Mouse (Mus musculus) CD4-positive helper T cell, adult 2 months (primary cell): ENCODE data around the gene Nme8.
A peak's percentile ranks its signal among the peaks of the same experiment; 100 is the strongest.

Source experiments
- DNase-seq: peaks from one replicate; pipeline ENCODE4 v3.0.0-alpha.2; 2012; ENCODE audit warnings: low read depth, missing footprints, low spot score

Gene Nme8

GRCm38 (mm10) chr13:19697790-19698189 lies at the start of gene Nme8:
Gene Nme8, minus strand, starts transcription at chr13:19697794.
- no peak for DNase-seq

GRCm38 (mm10) chr13:19745741-19746140 lies 48.1 kb upstream of the Nme8 start:
- DNase-seq, result no peak

- DNase-seq, result no peak
These were observed 46.9 kb upstream of the Nme8 start for GRCm38 (mm10) chr13:19744536-19744935.

- no peak for DNase-seq
These were observed 37.0 kb upstream of the Nme8 start for GRCm38 (mm10) chr13:19734597-19734996.

GRCm38 (mm10) chr13:19730826-19731225 lies 33.2 kb upstream of the Nme8 start:
- no peak for DNase-seq

- DNase-seq, result no peak
These were observed 21.4 kb upstream of the Nme8 start for GRCm38 (mm10) chr13:19718954-19719353.

GRCm38 (mm10) chr13:19717201-19717600 lies 19.6 kb upstream of the Nme8 start:
- DNase-seq, result no peak

GRCm38 (mm10) chr13:19703806-19704205 lies 6.2 kb upstream of the Nme8 start:
- no peak for DNase-seq

GRCm38 (mm10) chr13:19701443-19702078 lies 4.0 kb upstream of the Nme8 start:
- no peak for DNase-seq

GRCm38 (mm10) chr13:19700733-19701442 lies 3.3 kb upstream of the Nme8 start:
- no peak for DNase-seq

- DNase-seq, result peak; percentile 17
These were observed 1.1 kb upstream of the Nme8 start for GRCm38 (mm10) chr13:19698524-19699173.

GRCm38 (mm10) chr13:19690417-19690816 lies 7.2 kb downstream of the Nme8 start:
- no peak for DNase-seq

- no peak for DNase-seq
These were observed 7.6 kb downstream of the Nme8 start for GRCm38 (mm10) chr13:19689971-19690370.

GRCm38 (mm10) chr13:19684007-19684406 lies 13.6 kb downstream of the Nme8 start:
- no peak for DNase-seq

- no peak for DNase-seq
These were observed 14.5 kb downstream of the Nme8 start for GRCm38 (mm10) chr13:19682879-19683640.

GRCm38 (mm10) chr13:19674601-19675000 lies 23.0 kb downstream of the Nme8 start:
- DNase-seq, result no peak

GRCm38 (mm10) chr13:19674025-19674424 lies 23.6 kb downstream of the Nme8 start:
- DNase-seq, result no peak

- no peak for DNase-seq
These were observed 29.0 kb downstream of the Nme8 start for GRCm38 (mm10) chr13:19668355-19669140.

- no peak for DNase-seq
These were observed 45.2 kb downstream of the Nme8 start for GRCm38 (mm10) chr13:19652405-19652804.

- no peak for DNase-seq
These were observed 47.8 kb downstream of the Nme8 start for GRCm38 (mm10) chr13:19649824-19650223.

- DNase-seq, result no peak
These were observed 53.4 kb downstream of the Nme8 start for GRCm38 (mm10) chr13:19644225-19644624.
